Mouse (Mus musculus): ENCODE data around the gene Il17re. TPM values are rescaled to one million over a fixed set of nuclear protein-coding genes. Genes with fewer than 3 reads are reported as not detected.

Il17re gene
- polyA plus RNA-seq, 1 experiment from 2014 or later: 1.8 TPM

- ATAC-seq (replicated peaks; ENCODE audit: extremely low read depth, insufficient read depth, low FRiP score): no peak
- Histone ChIP-seq H3K4me3 (ENCODE audit: low read length) (no peak overlapping the region), H3K4me2 (ENCODE audit: low read depth, low read length) (no peak overlapping the region), H3K9me3 (replicated peaks; ENCODE audit: control insufficient read depth, low read length) (no peaks in the 10 kb centered on the region), H3K27ac (ENCODE audit: low read length) (no peak overlapping the region), H3K36me3 (ENCODE audit: control insufficient read depth, insufficient read depth) (peaks cover 7% of the 10 kb centered on the region), H3K27me3 (ENCODE audit: control insufficient read depth, insufficient read depth, low read length) (no peaks in the 10 kb centered on the region), H3K4me1 (ENCODE audit: control insufficient read depth, insufficient read depth, low read length) (no peaks in the 10 kb centered on the region; the same call in 1 of the 2 replicates), H3K9ac (ENCODE audit: low read length) (no peak overlapping the region)
- WGBS: 93% methylated on average over 14 of the region's 14 CpGs
Measured at GRCm38 (mm10) chr6:113489410-113489809, 31.1 kb downstream of the Il17re start.

GRCm38 (mm10) chr6:113492101-113492864 is 34.0 kb downstream of the Il17re start:
- no peak overlapping the region for H3K27ac ChIP-seq (ENCODE audit: low read length)
- WGBS: 68% methylated on average over 24 of the region's 24 CpGs
- H3K4me2 ChIP-seq (ENCODE audit: low read depth, low read length): no peak overlapping the region
- no peaks in the 10 kb centered on the region for H3K9me3 ChIP-seq (replicated peaks; ENCODE audit: control insufficient read depth, low read length)
- H3K36me3 ChIP-seq (ENCODE audit: control insufficient read depth, insufficient read depth): peaks cover 7% of the 10 kb centered on the region
- no peak overlapping the region for H3K9ac ChIP-seq (ENCODE audit: low read length)
- peaks cover 7% of the 10 kb centered on the region for H3K27me3 ChIP-seq (ENCODE audit: control insufficient read depth, insufficient read depth, low read length)
- ATAC-seq (replicated peaks; ENCODE audit: extremely low read depth, insufficient read depth, low FRiP score): no peak
- H3K4me3 ChIP-seq (ENCODE audit: low read length): no peak overlapping the region
- peaks cover 10% of the 10 kb centered on the region for H3K4me1 ChIP-seq (ENCODE audit: control insufficient read depth, insufficient read depth, low read length)

- ATAC-seq (replicated peaks; ENCODE audit: extremely low read depth, insufficient read depth, low FRiP score): peak; percentile 83
- H3K4me3 ChIP-seq (ENCODE audit: low read length): peak overlapping the region; percentile 56
- H3K4me2 ChIP-seq (ENCODE audit: low read depth, low read length): peak overlapping the region; percentile 86
- H3K36me3 ChIP-seq (ENCODE audit: control insufficient read depth, insufficient read depth): peaks cover 4% of the 10 kb centered on the region
- WGBS: under 1% methylated on average over 54 of the region's 54 CpGs
- H3K27ac ChIP-seq (ENCODE audit: low read length): peak overlapping the region; percentile 43; the same call in 1 of the 2 replicates
- H3K4me1 ChIP-seq (ENCODE audit: control insufficient read depth, insufficient read depth, low read length): peaks cover 10% of the 10 kb centered on the region
- H3K27me3 ChIP-seq (ENCODE audit: control insufficient read depth, insufficient read depth, low read length): peaks cover 7% of the 10 kb centered on the region
- H3K9ac ChIP-seq (ENCODE audit: low read length): peak overlapping the region; percentile 73
- no peaks in the 10 kb centered on the region for H3K9me3 ChIP-seq (replicated peaks; ENCODE audit: control insufficient read depth, low read length)
Measured at GRCm38 (mm10) chr6:113494258-113494788, 36.0 kb downstream of the Il17re start.

GRCm38 (mm10) chr6:113495071-113495675 is 36.9 kb downstream of the Il17re start:
- Histone ChIP-seq H3K27ac (ENCODE audit: low read length) (no peak overlapping the region), H3K36me3 (ENCODE audit: control insufficient read depth, insufficient read depth) (no peaks in the 10 kb centered on the region), H3K27me3 (ENCODE audit: control insufficient read depth, insufficient read depth, low read length) (peaks cover 9% of the 10 kb centered on the region), H3K4me3 (ENCODE audit: low read length) (peak overlapping the region; percentile 56), H3K9ac (ENCODE audit: low read length) (peak overlapping the region; percentile 73), H3K4me2 (ENCODE audit: low read depth, low read length) (peak overlapping the region; percentile 86), H3K9me3 (replicated peaks; ENCODE audit: control insufficient read depth, low read length) (no peaks in the 10 kb centered on the region), H3K4me1 (ENCODE audit: control insufficient read depth, insufficient read depth, low read length) (peaks cover 10% of the 10 kb centered on the region)
- ATAC-seq (replicated peaks; ENCODE audit: extremely low read depth, insufficient read depth, low FRiP score): no peak
- WGBS: 26% methylated on average over 28 of the region's 28 CpGs

- no peak for ATAC-seq (replicated peaks; ENCODE audit: extremely low read depth, insufficient read depth, low FRiP score)
- no peak overlapping the region for H3K4me3 ChIP-seq (ENCODE audit: low read length)
- H3K27me3 ChIP-seq (ENCODE audit: control insufficient read depth, insufficient read depth, low read length): peaks cover 27% of the 10 kb centered on the region
- H3K4me2 ChIP-seq (ENCODE audit: low read depth, low read length): no peak overlapping the region
- 65% methylated on average over 6 of the region's 6 CpGs for WGBS
- no peak overlapping the region for H3K27ac ChIP-seq (ENCODE audit: low read length)
- H3K4me1 ChIP-seq (ENCODE audit: control insufficient read depth, insufficient read depth, low read length): peaks cover 10% of the 10 kb centered on the region
- H3K9ac ChIP-seq (ENCODE audit: low read length): no peak overlapping the region
- H3K36me3 ChIP-seq (ENCODE audit: control insufficient read depth, insufficient read depth): no peaks in the 10 kb centered on the region
- H3K9me3 ChIP-seq (replicated peaks; ENCODE audit: control insufficient read depth, low read length): 0 out of 2 replicates have a peak, but pooled peaks cover 2% of the 10 kb centered on the region
Measured at GRCm38 (mm10) chr6:113499346-113499745, 41.1 kb downstream of the Il17re start.

GRCm38 (mm10) chr6:113501388-113502084 is 43.3 kb downstream of the Il17re start, which contains the start of gene Prrt3:
Gene Prrt3, minus strand, starts transcription at chr6:113501931.
- Histone ChIP-seq H3K4me3 (ENCODE audit: low read length) (peak within 1 kb of the TSS; percentile 20), H3K9ac (ENCODE audit: low read length) (no peak within 1 kb of the TSS), H3K4me2 (ENCODE audit: low read depth, low read length) (peak within 1 kb of the TSS; percentile 36), H3K27me3 (ENCODE audit: control insufficient read depth, insufficient read depth, low read length) (peaks cover 20% of the 10 kb centered on the region), H3K9me3 (replicated peaks; ENCODE audit: control insufficient read depth, low read length) (0 out of 2 replicates have a peak, but pooled peaks cover 2% of the 10 kb centered on the region), H3K27ac (ENCODE audit: low read length) (no peak within 1 kb of the TSS), H3K36me3 (ENCODE audit: control insufficient read depth, insufficient read depth) (no peaks in the 10 kb centered on the region), H3K4me1 (ENCODE audit: control insufficient read depth, insufficient read depth, low read length) (no peaks in the 10 kb centered on the region)
- no peak for ATAC-seq (replicated peaks; ENCODE audit: extremely low read depth, insufficient read depth, low FRiP score)
- 4% methylated on average over 32 of the region's 32 CpGs for WGBS

GRCm38 (mm10) chr6:113502801-113503200 is 44.5 kb downstream of the Il17re start:
- WGBS: 70% methylated on average over 2 of the region's 2 CpGs
- Histone ChIP-seq H3K9ac (ENCODE audit: low read length) (no peak overlapping the region), H3K4me2 (ENCODE audit: low read depth, low read length) (no peak overlapping the region), H3K4me1 (ENCODE audit: control insufficient read depth, insufficient read depth, low read length) (no peaks in the 10 kb centered on the region), H3K27me3 (ENCODE audit: control insufficient read depth, insufficient read depth, low read length) (peaks cover 20% of the 10 kb centered on the region), H3K4me3 (ENCODE audit: low read length) (no peak overlapping the region), H3K9me3 (replicated peaks; ENCODE audit: control insufficient read depth, low read length) (0 out of 2 replicates have a peak, but pooled peaks cover 2% of the 10 kb centered on the region), H3K27ac (ENCODE audit: low read length) (no peak overlapping the region), H3K36me3 (ENCODE audit: control insufficient read depth, insufficient read depth) (no peaks in the 10 kb centered on the region)
- ATAC-seq (replicated peaks; ENCODE audit: extremely low read depth, insufficient read depth, low FRiP score): no peak

- Histone ChIP-seq H3K9me3 (replicated peaks; ENCODE audit: control insufficient read depth, low read length) (0 out of 2 replicates have a peak, but pooled peaks cover 2% of the 10 kb centered on the region), H3K27me3 (ENCODE audit: control insufficient read depth, insufficient read depth, low read length) (peaks cover 16% of the 10 kb centered on the region), H3K36me3 (ENCODE audit: control insufficient read depth, insufficient read depth) (no peaks in the 10 kb centered on the region), H3K4me2 (ENCODE audit: low read depth, low read length) (no peak overlapping the region), H3K4me3 (ENCODE audit: low read length) (no peak overlapping the region), H3K4me1 (ENCODE audit: control insufficient read depth, insufficient read depth, low read length) (peaks cover 6% of the 10 kb centered on the region; the same call in 1 of the 2 replicates), H3K9ac (ENCODE audit: low read length) (no peak overlapping the region), H3K27ac (ENCODE audit: low read length) (no peak overlapping the region)
- 64% methylated on average over 1 of the region's 1 CpGs for WGBS
- no peak for ATAC-seq (replicated peaks; ENCODE audit: extremely low read depth, insufficient read depth, low FRiP score)
Measured at GRCm38 (mm10) chr6:113505689-113506088, 47.4 kb downstream of the Il17re start.

All from heart, embryonic 16.5 days (tissue).